Comparison of ENCODE assay signal across 8 mouse cellular contexts in the genomic region with DNA sequence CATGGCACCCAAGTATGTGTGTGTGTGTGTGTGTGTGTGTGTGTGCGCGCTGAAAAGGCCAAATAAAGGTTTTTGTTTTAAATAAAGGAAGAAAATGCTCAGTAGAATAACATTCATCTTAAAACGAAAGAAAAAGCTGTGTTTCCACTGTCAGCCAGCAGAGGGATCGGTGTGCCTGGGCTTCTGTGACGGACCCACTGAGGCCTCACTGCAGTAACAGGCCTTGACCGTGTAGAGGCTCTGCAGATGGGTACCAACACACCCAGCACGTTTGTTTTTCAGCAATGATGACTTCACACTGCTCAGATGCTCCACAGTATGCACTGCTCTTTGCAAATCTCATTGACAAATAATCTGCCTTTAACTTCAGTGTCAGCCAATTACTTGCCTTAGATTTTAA. TPM values are rescaled to one million over a fixed set of nuclear protein-coding genes. Genes with fewer than 3 reads are reported as not detected.
DNase-seq lines count a peak whose midpoint lies in the region; ATAC-seq and TF ChIP-seq lines count a peak whose summit lies in the region.

No protein-coding gene starts in this region.

- peak; percentile 64 for ATAC-seq in erythroblast, adult 5-6 weeks (replicated peaks; ENCODE audit: low FRiP score, poor library complexity, severe bottlenecking)
- ATAC-seq in lung, embryonic 16.5 days (ENCODE audit: low read depth): peak; percentile 74; the same call in 1 of the 2 replicates

- peak; percentile 50 to 62 for DNase-seq in CD8-positive naive resting alpha-beta T cell, adult 2 months (ENCODE audit: low read depth in 2 of 2, low spot score in 2 of 2)
- DNase-seq in hindbrain, embryonic 10.5 days (ENCODE audit: low spot score): peak; percentile 63
- peak; percentile 66 to 77 for DNase-seq in layer of hippocampus, adult 8-10 months (ENCODE audit: low spot score in 2 of 2)
- peak; percentile 51 for DNase-seq in ovary, postnatal 14 days (ENCODE audit: low spot score)
- peak; percentile 72 for DNase-seq in thymus, postnatal 25 days

- H3K4me3 ChIP-seq in bone marrow, adult 2 months (replicated peaks; ENCODE audit: control insufficient read depth, low read depth, low read length): no peak overlapping the region
- H3K4me3 ChIP-seq in hindbrain, embryonic 10.5 days: no peak overlapping the region
- H3K4me3 ChIP-seq in lung, embryonic 16.5 days (ENCODE audit: low read length): no peak overlapping the region

- no peak for TF ChIP-seq POLR2A in bone marrow, adult 2 months (IDR thresholded peaks at IDR 0.05; ENCODE audit: borderline replicate concordance, control insufficient read depth, low read depth, low read length)

- H3K27me3 ChIP-seq in hindbrain, embryonic 10.5 days (ENCODE audit: insufficient read depth, poor library complexity, severe bottlenecking): no peaks in the 10 kb centered on the region
- no peaks in the 10 kb centered on the region for H3K27me3 ChIP-seq in lung, embryonic 16.5 days (ENCODE audit: control insufficient read depth, insufficient read depth, low read depth, low read length)

- no peaks in the 10 kb centered on the region for H3K9me3 ChIP-seq in hindbrain, embryonic 10.5 days
- H3K9me3 ChIP-seq in lung, embryonic 16.5 days (ENCODE audit: control insufficient read depth, low read length): no peaks in the 10 kb centered on the region

- no peak overlapping the region for H3K4me2 ChIP-seq in lung, embryonic 16.5 days (ENCODE audit: low read depth, low read length)

- 11% methylated on average over 7 of the region's 7 CpGs for WGBS in bone marrow, adult 2 months
- WGBS in hindbrain, embryonic 10.5 days: 24% methylated on average over 7 of the region's 7 CpGs
- 26% methylated on average over 7 of the region's 7 CpGs for whole genome bisulfite sequencing in lung, embryonic 16.5 days

- no peak overlapping the region for H3K9ac ChIP-seq in lung, embryonic 16.5 days (ENCODE audit: low read length)

- H3K4me1 ChIP-seq in bone marrow, adult 2 months (ENCODE audit: control insufficient read depth, insufficient read depth, low read length): no peaks in the 10 kb centered on the region; the same call in 1 of the 2 replicates
- no peaks in the 10 kb centered on the region for H3K4me1 ChIP-seq in hindbrain, embryonic 10.5 days (replicated peaks)
- H3K4me1 ChIP-seq in lung, embryonic 16.5 days (replicated peaks; ENCODE audit: control insufficient read depth, insufficient read depth, low read length): no peaks in the 10 kb centered on the region

- TF ChIP-seq CTCF in bone marrow, adult 2 months (IDR thresholded peaks at IDR 0.05; ENCODE audit: control insufficient read depth, insufficient read depth, low read length): peak; percentile 82

- H3K27ac ChIP-seq in bone marrow, adult 2 months (ENCODE audit: control insufficient read depth, insufficient read depth, low read depth, low read length, poor library complexity): no peak overlapping the region
- no peak overlapping the region for H3K27ac ChIP-seq in hindbrain, embryonic 10.5 days
- no peak overlapping the region for H3K27ac ChIP-seq in lung, embryonic 16.5 days (ENCODE audit: low read length)

- H3K36me3 ChIP-seq in hindbrain, embryonic 10.5 days: peaks cover 31% of the 10 kb centered on the region
- peaks cover 2% of the 10 kb centered on the region; the same call in 1 of the 2 replicates for H3K36me3 ChIP-seq in lung, embryonic 16.5 days (ENCODE audit: control insufficient read depth, insufficient read depth, low read length)

RNA-seq across cellular contexts. Expression of a gene that starts 18.0 kb away (rescaled TPM):
- 1.6 TPM in 1 of 2 replicates, not detected in the other for polyA plus RNA-seq in bone marrow, adult 2 months (2011; ENCODE audit: insufficient read depth, insufficient read length, low replicate concordance, missing spikeins)
- total RNA-seq in erythroblast, adult 5-6 weeks (2015; ENCODE audit: low replicate concordance): not detected in 2 replicates
- total RNA-seq in erythroblast, adult 5-6 weeks (2017; ENCODE audit: low replicate concordance): not detected in 2 replicates
- 2.1 and 2.3 TPM in 2 replicates for polyA plus RNA-seq in hindbrain, embryonic 10.5 days (2016; fragmentation: Nextera tagmentation; extraction: Ambion mirVana)
- total RNA-seq in layer of hippocampus, adult 8-10 months (2022): 1 to 10 TPM; 1.1 to 3.6 (median 2.5) TPM
- polyA plus RNA-seq in lung, embryonic 16.5 days (2015; fragmentation: Nextera tagmentation; extraction: Ambion mirVana): 8.1 and 9.9 TPM in 2 replicates

RNA-seq across cellular contexts. Expression of a gene that starts 43.1 kb away (rescaled TPM):
- polyA plus RNA-seq in bone marrow, adult 2 months (2011; ENCODE audit: insufficient read depth, insufficient read length, low replicate concordance, missing spikeins): 0.55 and 1.2 TPM in 2 replicates
- 1.9 TPM in 1 of 2 replicates, not detected in the other for total RNA-seq in erythroblast, adult 5-6 weeks (2015; ENCODE audit: low replicate concordance)
- 0.14 and 1.3 TPM in 2 replicates for total RNA-seq in erythroblast, adult 5-6 weeks (2017; ENCODE audit: low replicate concordance)
- polyA plus RNA-seq in hindbrain, embryonic 10.5 days (2016; fragmentation: Nextera tagmentation; extraction: Ambion mirVana): 6.5 and 8.4 TPM in 2 replicates
- 100 to 1,000 TPM; 111 to 158 (median 139) TPM for total RNA-seq in layer of hippocampus, adult 8-10 months (2022)
- 4.4 and 5.5 TPM in 2 replicates for polyA plus RNA-seq in lung, embryonic 16.5 days (2015; fragmentation: Nextera tagmentation; extraction: Ambion mirVana)
